Mouse (Mus musculus) midbrain, embryonic 10.5 days (tissue): ENCODE results near the gene Spint3. TPM values are rescaled to one million over a fixed set of nuclear protein-coding genes. Genes with fewer than 3 reads are reported as not detected.

Experiments
- DNase-seq: peaks from one replicate; pipeline ENCODE4 v3.0.0-alpha.2; 2017; ENCODE audit warnings: low spot score
- H3K27ac ChIP-seq: fragments of 300-500 bp; sonication (generic); replicated peaks from 2 replicates; pipeline ENCODE4 v1.5.1; 2016; ENCODE audit warnings: mild to moderate bottlenecking
- H3K27me3 ChIP-seq: fragments of 300-500 bp; sonication (generic); 2 replicates; pipeline ENCODE4 v1.6.1; 2016; ENCODE audit warnings: low read depth, mild to moderate bottlenecking; ENCODE audit not compliant: poor library complexity, severe bottlenecking
- H3K36me3 ChIP-seq: fragments of 300-500 bp; sonication (generic); 2 replicates; pipeline ENCODE4 v1.6.1; 2016; ENCODE audit warnings: mild to moderate bottlenecking, moderate library complexity
- H3K4me1 ChIP-seq: fragments of 300-500 bp; sonication (generic); 2 replicates; pipeline ENCODE4 v1.6.1; 2016
- H3K4me3 ChIP-seq: fragments of 300-500 bp; sonication (generic); 2 replicates; pipeline ENCODE4 v1.5.1; 2016; ENCODE audit warnings: mild to moderate bottlenecking, moderate library complexity
- H3K9me3 ChIP-seq: fragments of 300-500 bp; sonication (generic); replicated peaks from 2 replicates; pipeline ENCODE4 v1.6.1; 2016; ENCODE audit warnings: mild to moderate bottlenecking
- WGBS: fragments of 180-500 bp; shearing (Covaris S2); methylation state at CpG from one replicate; pipeline ENCODE4 v1.1.7; 2016; 5-methylcytosine and 5-hydroxymethylcytosine counted together
- polyA plus RNA-seq: library from polyadenylated mRNA; unstranded; fragments of >200 nt; fragmentation: Nextera tagmentation; extraction: Ambion mirVana; gene quantifications from 2 replicates; pipeline ENCODE4 v1.2.1, GENCODE M21; 2016

Gene Spint3
- polyA plus RNA-seq, 1 experiment from 2014 or later = not detected

GRCm38 (mm10) chr2:164566997-164567396 lies 6.3 kb downstream of the Spint3 start:
- Histone ChIP-seq H3K36me3 (peaks cover 8% of the 10 kb centered on the region; the same call in 1 of the 2 replicates), H3K4me1 (peaks cover 24% of the 10 kb centered on the region), H3K27me3 (peaks cover 18% of the 10 kb centered on the region), H3K9me3 (no peaks in the 10 kb centered on the region), H3K4me3 (no peak overlapping the region), H3K27ac (no peak overlapping the region)
- no peak for DNase-seq
- WGBS = 82% methylated on average over 2 of the region's 2 CpGs

- no peak for DNase-seq
- WGBS = 84% methylated on average over 5 of the region's 5 CpGs
- peaks cover 8% of the 10 kb centered on the region; the same call in 1 of the 2 replicates for H3K36me3 ChIP-seq
- H3K9me3 ChIP-seq = no peaks in the 10 kb centered on the region
- no peak overlapping the region for H3K27ac ChIP-seq
- no peak overlapping the region for H3K4me3 ChIP-seq
- H3K27me3 ChIP-seq = peaks cover 29% of the 10 kb centered on the region
- H3K4me1 ChIP-seq = peaks cover 25% of the 10 kb centered on the region
Observed at GRCm38 (mm10) chr2:164564346-164564745, 8.9 kb downstream of the Spint3 start.

- peaks cover 29% of the 10 kb centered on the region for H3K27me3 ChIP-seq
- peak overlapping the region; percentile 87 for H3K27ac ChIP-seq
- H3K9me3 ChIP-seq = no peaks in the 10 kb centered on the region
- H3K4me3 ChIP-seq = peak overlapping the region; percentile 58
- under 1% methylated on average over 32 of the region's 32 CpGs for WGBS
- H3K4me1 ChIP-seq = peaks cover 25% of the 10 kb centered on the region
- peaks cover 8% of the 10 kb centered on the region; the same call in 1 of the 2 replicates for H3K36me3 ChIP-seq
- DNase-seq = peak; percentile 77
Observed at GRCm38 (mm10) chr2:164563339-164564038, 9.8 kb downstream of the Spint3 start.

- 2% methylated on average over 24 of the region's 24 CpGs for WGBS
- Histone ChIP-seq H3K36me3 (peaks cover 8% of the 10 kb centered on the region; the same call in 1 of the 2 replicates), H3K9me3 (no peaks in the 10 kb centered on the region), H3K27me3 (peaks cover 29% of the 10 kb centered on the region), H3K4me3 (peak within 1 kb of the TSS; percentile 58), H3K27ac (peak within 1 kb of the TSS; percentile 87), H3K4me1 (peaks cover 25% of the 10 kb centered on the region)
- peak; percentile 18 for DNase-seq
Observed at GRCm38 (mm10) chr2:164562391-164563188, 10.7 kb downstream of the Spint3 start, which contains the start of gene Wfdc2. Gene Wfdc2 (plus strand): TSS chr2:164562413.

GRCm38 (mm10) chr2:164560106-164560505 lies 13.2 kb downstream of the Spint3 start:
- 90% methylated on average over 8 of the region's 8 CpGs for whole genome bisulfite sequencing
- DNase-seq = no peak
- Histone ChIP-seq H3K4me3 (no peak overlapping the region), H3K4me1 (peaks cover 25% of the 10 kb centered on the region), H3K27ac (no peak overlapping the region), H3K27me3 (peaks cover 29% of the 10 kb centered on the region), H3K36me3 (no peaks in the 10 kb centered on the region), H3K9me3 (no peaks in the 10 kb centered on the region)

GRCm38 (mm10) chr2:164558991-164559645 lies 14.1 kb downstream of the Spint3 start:
- Histone ChIP-seq H3K4me3 (no peak overlapping the region), H3K9me3 (no peaks in the 10 kb centered on the region), H3K27me3 (peaks cover 23% of the 10 kb centered on the region), H3K27ac (no peak overlapping the region; the same call in 1 of the 2 replicates), H3K4me1 (peaks cover 22% of the 10 kb centered on the region), H3K36me3 (no peaks in the 10 kb centered on the region)
- 46% methylated on average over 16 of the region's 16 CpGs for WGBS
- DNase-seq = no peak

GRCm38 (mm10) chr2:164558426-164558825 lies 14.8 kb downstream of the Spint3 start:
- Histone ChIP-seq H3K4me3 (no peak overlapping the region), H3K27me3 (peaks cover 23% of the 10 kb centered on the region), H3K36me3 (no peaks in the 10 kb centered on the region), H3K9me3 (no peaks in the 10 kb centered on the region), H3K4me1 (peaks cover 15% of the 10 kb centered on the region), H3K27ac (no peak overlapping the region)
- 88% methylated on average over 8 of the region's 8 CpGs for WGBS
- no peak for DNase-seq

- 0 out of 2 replicates have a peak, but pooled peaks cover 3% of the 10 kb centered on the region for H3K27me3 ChIP-seq
- no peaks in the 10 kb centered on the region for H3K36me3 ChIP-seq
- no peak for DNase-seq
- H3K4me3 ChIP-seq = no peak overlapping the region
- no peak overlapping the region for H3K27ac ChIP-seq
- peaks cover 17% of the 10 kb centered on the region for H3K4me1 ChIP-seq
- H3K9me3 ChIP-seq = no peaks in the 10 kb centered on the region
- WGBS = 93% methylated on average over 9 of the region's 9 CpGs
Observed at GRCm38 (mm10) chr2:164551502-164551901, 21.8 kb downstream of the Spint3 start.

GRCm38 (mm10) chr2:164550895-164551269 lies 22.4 kb downstream of the Spint3 start:
- Histone ChIP-seq H3K27me3 (0 out of 2 replicates have a peak, but pooled peaks cover 3% of the 10 kb centered on the region), H3K4me1 (peaks cover 17% of the 10 kb centered on the region), H3K27ac (no peak overlapping the region), H3K9me3 (no peaks in the 10 kb centered on the region), H3K36me3 (no peaks in the 10 kb centered on the region), H3K4me3 (no peak overlapping the region)
- WGBS = 73% methylated on average over 2 of the region's 2 CpGs
- DNase-seq = no peak

- Histone ChIP-seq H3K27ac (no peak overlapping the region; the same call in 1 of the 2 replicates), H3K36me3 (no peaks in the 10 kb centered on the region), H3K9me3 (no peaks in the 10 kb centered on the region), H3K4me3 (peak overlapping the region; percentile 20), H3K4me1 (peaks cover 17% of the 10 kb centered on the region), H3K27me3 (0 out of 2 replicates have a peak, but pooled peaks cover 3% of the 10 kb centered on the region)
- DNase-seq = peak; percentile 18
- WGBS = 18% methylated on average over 10 of the region's 10 CpGs
Observed at GRCm38 (mm10) chr2:164549963-164550894, 23.0 kb downstream of the Spint3 start.

GRCm38 (mm10) chr2:164549338-164549737 lies 23.9 kb downstream of the Spint3 start:
- WGBS = 49% methylated on average over 4 of the region's 4 CpGs
- no peaks in the 10 kb centered on the region for H3K36me3 ChIP-seq
- peaks cover 17% of the 10 kb centered on the region for H3K4me1 ChIP-seq
- 0 out of 2 replicates have a peak, but pooled peaks cover 3% of the 10 kb centered on the region for H3K27me3 ChIP-seq
- DNase-seq = no peak
- H3K4me3 ChIP-seq = no peak overlapping the region
- H3K9me3 ChIP-seq = no peaks in the 10 kb centered on the region
- peak overlapping the region; percentile 17; the same call in 1 of the 2 replicates for H3K27ac ChIP-seq
